22 mouse cellular contexts compared by ENCODE assay signal in genomic region chr5:43744187-43744586, GRCm38 (mm10).
"Had no signal": no experiment of that assay in that cellular context is flagged by ENCODE, and none has a peak within 500 bp of the region (broad histone marks: within the 10 kb centered on the region; RNA-seq: fewer than 3 reads in every experiment).

No protein-coding gene starts in this region.

- H3K4me2 ChIP-seq: limb, embryonic 13.5 days; liver, embryonic 12.5 days; liver, embryonic 15.5 days; lung, embryonic 15.5 days; midbrain, embryonic 12.5 days; midbrain, embryonic 15.5 days; neural tube, embryonic 13.5 days had no signal

- DNase-seq: kidney, adult 18-20 months; kidney, adult 9 months; kidney, postnatal 25 days; layer of hippocampus, adult 9-11 months; liver; lung, adult 18-20 months; retina, postnatal 1 day; right cerebral cortex, postnatal 25 days; spleen, adult 18-20 months; thymus, adult 18-20 months; thymus, postnatal 36 days had no signal

- H3K9me3 ChIP-seq: limb, embryonic 10.5 days; limb, embryonic 13.5 days; liver, embryonic 12.5 days; liver, embryonic 15.5 days; lung, embryonic 15.5 days; midbrain, embryonic 12.5 days; midbrain, embryonic 15.5 days; neural tube, embryonic 13.5 days had no signal

- H3K27me3 ChIP-seq: limb, embryonic 13.5 days; liver, embryonic 12.5 days; liver, embryonic 15.5 days; lung, embryonic 15.5 days; midbrain, embryonic 12.5 days; midbrain, embryonic 15.5 days; neural tube, embryonic 13.5 days had no signal

- H3K9ac ChIP-seq: limb, embryonic 13.5 days; liver, embryonic 12.5 days; liver, embryonic 15.5 days; lung, embryonic 15.5 days; midbrain, embryonic 12.5 days; midbrain, embryonic 15.5 days; neural tube, embryonic 13.5 days had no signal

- ATAC-seq: liver, embryonic 12.5 days; midbrain, embryonic 15.5 days had no signal

- H3K4me3 ChIP-seq: layer of hippocampus, adult 2 months; limb, embryonic 10.5 days; limb, embryonic 13.5 days; liver, embryonic 12.5 days; liver, embryonic 15.5 days; lung, embryonic 15.5 days; midbrain, embryonic 12.5 days; midbrain, embryonic 15.5 days; myocyte; neural tube, embryonic 13.5 days had no signal

- H3K27ac ChIP-seq: kidney, postnatal 0 days; layer of hippocampus, adult 2 months; limb, embryonic 10.5 days; limb, embryonic 13.5 days; liver, embryonic 12.5 days; liver, embryonic 15.5 days; lung, embryonic 15.5 days; midbrain, embryonic 12.5 days; midbrain, embryonic 15.5 days; neural tube, embryonic 13.5 days had no signal

- H3K4me1 ChIP-seq: limb, embryonic 13.5 days; liver, embryonic 12.5 days; liver, embryonic 15.5 days; lung, embryonic 15.5 days; midbrain, embryonic 12.5 days; midbrain, embryonic 15.5 days; neural tube, embryonic 13.5 days had no signal
